Comparison of ENCODE assay signal across 8 mouse cellular contexts in the genomic region with DNA sequence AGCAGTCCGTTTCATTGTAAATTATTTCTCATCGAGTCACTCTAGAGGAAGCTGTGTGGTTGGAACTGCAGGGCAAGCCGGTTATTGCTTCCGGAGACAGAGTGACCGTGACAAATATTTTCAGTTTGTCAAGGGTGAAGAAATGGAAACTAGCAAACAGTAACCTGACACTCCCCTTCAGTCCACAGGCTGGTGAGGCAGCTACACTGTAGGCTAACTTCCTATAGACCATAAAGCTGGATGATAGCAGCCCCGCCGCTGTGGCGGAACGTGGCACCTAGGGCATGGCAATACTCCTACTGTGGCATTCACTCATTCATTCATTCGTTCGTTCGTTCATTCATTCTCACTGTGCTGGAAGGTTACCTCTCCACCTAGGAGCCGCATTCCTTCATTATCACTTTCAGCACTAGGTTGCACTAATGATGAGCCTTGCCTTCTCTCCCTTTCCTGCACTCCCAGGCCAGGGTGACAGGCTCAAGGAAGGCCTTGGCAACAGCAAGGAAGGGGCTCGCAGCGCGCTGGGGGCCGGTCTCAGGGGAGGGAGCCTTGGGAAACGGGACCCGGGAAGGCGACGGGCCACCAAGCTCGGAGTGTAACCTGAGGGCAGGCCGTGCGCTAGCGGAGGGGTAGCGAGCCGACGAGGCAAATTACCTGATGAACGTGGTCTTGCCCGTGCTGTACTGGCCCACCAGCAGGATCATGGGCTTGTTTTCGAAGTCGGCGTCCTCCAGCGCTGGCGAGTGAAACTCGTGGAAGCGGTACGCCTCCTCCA. TPM values are rescaled to one million over a fixed set of nuclear protein-coding genes. Genes with fewer than 3 reads are reported as not detected.
DNase-seq lines count a peak whose midpoint lies in the region; ATAC-seq and TF ChIP-seq lines count a peak whose summit lies in the region.

No protein-coding gene starts in this region.

- H3K4me2 ChIP-seq in forebrain, embryonic 13.5 days: peak overlapping the region; percentile 99
- peak overlapping the region; percentile 98 for H3K4me2 ChIP-seq in midbrain, embryonic 11.5 days

- no peaks in the 10 kb centered on the region for H3K9me3 ChIP-seq in forebrain, embryonic 13.5 days (replicated peaks)
- no peaks in the 10 kb centered on the region for H3K9me3 ChIP-seq in midbrain, embryonic 11.5 days (ENCODE audit: control insufficient read depth, low read length)

- DNase-seq in kidney, adult 2 months: peak; percentile 47
- DNase-seq in kidney, postnatal 25 days: no peak
- peak; percentile 9 for DNase-seq in MN1 (ENCODE audit: low spot score)
- peak; percentile 19 to 34 for DNase-seq in kidney, postnatal 36 days
- DNase-seq in midbrain, embryonic 11.5 days (ENCODE audit: low spot score, missing footprints): peak; percentile 94
- DNase-seq in left cerebral cortex, postnatal 14 days (ENCODE audit: low spot score in 2 of 2): no peak
- no peak for DNase-seq in frontal cortex, postnatal 25 days (ENCODE audit: low spot score in 2 of 2)

- peak overlapping the region; percentile 86 for H3K4me3 ChIP-seq in kidney, adult 2 months (ENCODE audit: insufficient read depth, low read depth, low read length)
- peak overlapping the region; percentile 67 for H3K4me3 ChIP-seq in forebrain, embryonic 13.5 days
- H3K4me3 ChIP-seq in midbrain, embryonic 11.5 days (ENCODE audit: low read depth, low read length): peak overlapping the region; percentile 56

- TF ChIP-seq CTCF in kidney, adult 2 months (conservative IDR thresholded peaks at IDR 0.05; ENCODE audit: insufficient read depth, insufficient read length, low read depth, low read length): no peak

- no peaks in the 10 kb centered on the region for H3K27me3 ChIP-seq in kidney, adult 2 months (replicated peaks; ENCODE audit: control insufficient read depth, insufficient read depth, low read length)
- H3K27me3 ChIP-seq in forebrain, embryonic 13.5 days: peaks cover 9% of the 10 kb centered on the region; the same call in 1 of the 2 replicates
- no peaks in the 10 kb centered on the region for H3K27me3 ChIP-seq in midbrain, embryonic 11.5 days (ENCODE audit: control insufficient read depth, insufficient read depth, low read length)

- 0 out of 2 replicates have a peak, but pooled peaks have one; percentile 0 for ATAC-seq in forebrain, embryonic 13.5 days
- ATAC-seq in midbrain, embryonic 11.5 days (ENCODE audit: low FRiP score): no peak

- H3K4me1 ChIP-seq in kidney, adult 2 months (ENCODE audit: control insufficient read depth, insufficient read depth, low read length): no peaks in the 10 kb centered on the region; the same call in 1 of the 2 replicates
- H3K4me1 ChIP-seq in forebrain, embryonic 13.5 days: peaks cover 8% of the 10 kb centered on the region
- H3K4me1 ChIP-seq in midbrain, embryonic 11.5 days (ENCODE audit: control insufficient read depth, insufficient read depth, low read length): peaks cover 6% of the 10 kb centered on the region; the same call in 1 of the 2 replicates

- no peak for TF ChIP-seq POLR2A in kidney, adult 2 months (IDR thresholded peaks at IDR 0.05; ENCODE audit: low read depth, low read length)

- WGBS in kidney, adult 2 months: 3% methylated on average over 38 of the region's 38 CpGs
- 5% methylated on average over 38 of the region's 38 CpGs for WGBS in forebrain, embryonic 13.5 days
- 5% methylated on average over 38 of the region's 38 CpGs for WGBS in midbrain, embryonic 11.5 days

- H3K36me3 ChIP-seq in kidney, adult 2 months (ENCODE audit: control insufficient read depth, insufficient read depth, low read length): no peaks in the 10 kb centered on the region
- no peaks in the 10 kb centered on the region for H3K36me3 ChIP-seq in forebrain, embryonic 13.5 days (ENCODE audit: poor library complexity, severe bottlenecking)
- H3K36me3 ChIP-seq in midbrain, embryonic 11.5 days (ENCODE audit: control insufficient read depth, insufficient read depth, low read length): no peaks in the 10 kb centered on the region

- intact Hi-C loops in left cerebral cortex, postnatal 14 days (cut with DNase I): loop anchor here (5.0 kb wide), 1 partner anchor 51 kb away; no protein-coding TSS in a partner anchor

- peak overlapping the region; percentile 76 for H3K9ac ChIP-seq in forebrain, embryonic 13.5 days
- H3K9ac ChIP-seq in midbrain, embryonic 11.5 days (ENCODE audit: low read length): peak overlapping the region; percentile 62

- peak overlapping the region; percentile 60 for H3K27ac ChIP-seq in kidney, adult 2 months (ENCODE audit: insufficient read depth, low read depth, low read length)
- H3K27ac ChIP-seq in forebrain, embryonic 13.5 days: no peak overlapping the region
- H3K27ac ChIP-seq in midbrain, embryonic 11.5 days (ENCODE audit: low read depth, low read length): no peak overlapping the region

RNA-seq across cellular contexts. Expression of a gene that starts 0.6 kb away (rescaled TPM):
- polyA plus RNA-seq in kidney, adult 2 months (2012; rRNA removed): 36.5 and 38.2 TPM in 2 replicates
- 9.8 and 11.3 TPM in 2 replicates for polyA plus RNA-seq in forebrain, embryonic 13.5 days (2015; fragmentation: Nextera tagmentation; extraction: Ambion mirVana)
- polyA plus RNA-seq in midbrain, embryonic 11.5 days (2014; fragmentation: Nextera tagmentation; extraction: Ambion mirVana): 10.2 and 17.2 TPM in 2 replicates
- total RNA-seq in left cerebral cortex, postnatal 14 days (2021): 10 to 100 TPM; 11.6 TPM

Comparison
In these comparisons a context has a peak if more than half of its experiments do, and no peak if none do; other contexts are left out.
1. DNase-seq: peak in kidney, adult 2 months (single experiment), MN1 (single experiment), kidney, postnatal 36 days (2 of 2) and midbrain, embryonic 11.5 days (single experiment); none in kidney, postnatal 25 days (0 of 2), left cerebral cortex, postnatal 14 days (0 of 2) and frontal cortex, postnatal 25 days (0 of 2).
2. Peak in every context shown above with its lines, with median percentiles within 50 percentile points of each other: H3K4me3 ChIP-seq.